Mouse (Mus musculus) heart, embryonic 14.5 days (tissue): Measurements from ENCODE around the gene Med9. TPM values are rescaled to one million over a fixed set of nuclear protein-coding genes. Genes with fewer than 3 reads are reported as not detected.
"Not testable (repeated sequence)": the region's sequence is repeated elsewhere in the genome, so short reads cannot be mapped to it uniquely, and the experiment has no call there.

Source experiments
- ATAC-seq: fragments of 200-750 bp; cut with Nextera tagmentation; 2 replicates; pipeline ENCODE4 v1.8.0; 2017; ENCODE audit warnings: low read depth, moderate TSS enrichment; ENCODE audit not compliant: insufficient number of reproducible peaks, insufficient read depth, low FRiP score
- H3K27ac ChIP-seq, 2 experiments: fragments of 200-500 bp in 1 of 2; fragments of 300-500 bp in 1 of 2; sonication (generic) in 1 of 2; replicated peaks in 1 of 2; 2 replicates each; pipeline ENCODE4 v1.5.1; 2012 to 2014; ENCODE audit warnings: low read depth in 2 of 2, low read length in 2 of 2, control low read depth in 1 of 2, mild to moderate bottlenecking in 1 of 2, mixed read lengths in 1 of 2; ENCODE audit not compliant: control insufficient read depth in 1 of 2, insufficient read depth in 1 of 2
- H3K27me3 ChIP-seq: fragments of 300-500 bp; sonication (generic); 2 replicates; pipeline ENCODE4 v1.6.1; 2014; ENCODE audit warnings: mild to moderate bottlenecking, low read length, control low read depth; ENCODE audit not compliant: control insufficient read depth, insufficient read depth
- H3K36me3 ChIP-seq: fragments of 300-500 bp; sonication (generic); 2 replicates; pipeline ENCODE4 v1.6.1; 2014; ENCODE audit warnings: mild to moderate bottlenecking, control low read depth, low read length, mixed read lengths; ENCODE audit not compliant: control insufficient read depth, insufficient read depth
- H3K4me1 ChIP-seq, 2 experiments: fragments of 200-500 bp in 1 of 2; fragments of 300-500 bp in 1 of 2; sonication (generic) in 1 of 2; 2 replicates each; pipeline ENCODE4 v1.6.1; 2012 to 2014; ENCODE audit warnings: low read length in 2 of 2, control low read depth in 1 of 2, mixed read lengths in 1 of 2; ENCODE audit not compliant: control insufficient read depth in 2 of 2, insufficient read depth in 2 of 2
- H3K4me2 ChIP-seq: fragments of 300-500 bp; sonication (generic); 2 replicates; pipeline ENCODE4 v1.6.1; 2014; ENCODE audit warnings: mild to moderate bottlenecking, low read length
- H3K4me3 ChIP-seq, 2 experiments: fragments of 200-500 bp in 1 of 2; fragments of 300-500 bp in 1 of 2; sonication (generic) in 1 of 2; 2 replicates each; pipeline ENCODE4 v1.5.1; 2012 to 2014; ENCODE audit warnings: low read length in 2 of 2, mild to moderate bottlenecking in 2 of 2, control low read depth in 1 of 2, low read depth in 1 of 2, moderate library complexity in 1 of 2; ENCODE audit not compliant: control insufficient read depth in 1 of 2, insufficient read depth in 1 of 2
- H3K9ac ChIP-seq: fragments of 300-500 bp; sonication (generic); 2 replicates; pipeline ENCODE4 v1.6.1; 2014; ENCODE audit warnings: mild to moderate bottlenecking, low read length
- H3K9me3 ChIP-seq: fragments of 300-500 bp; sonication (generic); 2 replicates; pipeline ENCODE4 v1.6.1; 2016; ENCODE audit warnings: low read length, control low read depth; ENCODE audit not compliant: control insufficient read depth
- WGBS: fragments of 180-500 bp; shearing (Covaris S2); extraction: QIAGEN DNeasy Blood & Tissue Kit; methylation state at CpG from one replicate; pipeline ENCODE4 v1.1.7; 2014; 5-methylcytosine and 5-hydroxymethylcytosine counted together
- polyA plus RNA-seq: library from polyadenylated mRNA; unstranded; fragments of >200 nt; fragmentation: Nextera tagmentation; extraction: Ambion mirVana; gene quantifications from 2 replicates; pipeline ENCODE4 v1.2.1, GENCODE M21; 2014

The Med9 gene
- polyA plus RNA-seq, 1 experiment from 2014 or later: 46.7 TPM

DNA sequence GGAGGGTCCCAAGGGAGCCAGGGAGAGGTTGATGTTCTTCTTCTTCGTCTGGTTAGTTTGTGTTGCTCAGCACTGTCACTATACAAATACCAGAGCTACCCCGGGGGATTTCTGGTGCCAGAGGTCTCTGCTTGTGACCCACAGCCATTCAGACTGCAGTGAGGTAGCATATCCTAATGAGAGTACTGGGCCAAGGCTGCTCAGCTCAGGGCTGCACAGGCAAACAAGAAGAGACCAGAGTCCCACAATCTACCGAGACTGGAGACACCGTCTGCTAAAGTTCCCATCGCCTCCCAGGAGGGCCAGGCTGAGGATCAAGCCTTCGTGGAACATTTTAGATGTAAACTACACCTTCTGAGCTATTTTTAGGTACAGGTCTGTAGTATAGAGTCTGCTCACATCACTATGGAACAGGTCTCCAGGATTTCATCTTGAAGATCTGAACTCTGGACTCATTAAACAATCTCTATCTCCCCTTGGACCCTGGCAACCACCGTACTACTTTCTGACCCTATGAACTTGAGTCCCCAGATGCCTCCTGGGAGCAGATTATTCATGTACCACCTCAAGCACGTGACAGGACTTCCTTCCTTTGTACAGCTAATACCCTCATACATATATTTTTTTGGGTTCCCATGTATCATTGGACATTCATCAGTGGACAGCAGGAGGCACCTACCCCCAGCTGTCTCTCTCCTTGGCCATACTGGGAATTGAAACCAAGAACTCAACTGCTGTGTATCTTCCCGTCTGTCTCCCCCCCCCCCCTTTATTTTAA lies 15.3 kb upstream of the Med9 start:
- Histone ChIP-seq H3K4me2 (no peak overlapping the region), H3K27me3 (no peaks in the 10 kb centered on the region), H3K4me3 (no peak overlapping the region), H3K9ac (no peak overlapping the region), H3K4me1 (peaks cover 8 to 10% of the 10 kb centered on the region in 2 experiments; a peak in 3 of 4 replicates), H3K9me3 (no peaks in the 10 kb centered on the region), H3K27ac (no peak overlapping the region), H3K36me3 (no peaks in the 10 kb centered on the region)
- 60% methylated on average over 9 of the region's 9 CpGs for WGBS
- no peak for ATAC-seq

DNA sequence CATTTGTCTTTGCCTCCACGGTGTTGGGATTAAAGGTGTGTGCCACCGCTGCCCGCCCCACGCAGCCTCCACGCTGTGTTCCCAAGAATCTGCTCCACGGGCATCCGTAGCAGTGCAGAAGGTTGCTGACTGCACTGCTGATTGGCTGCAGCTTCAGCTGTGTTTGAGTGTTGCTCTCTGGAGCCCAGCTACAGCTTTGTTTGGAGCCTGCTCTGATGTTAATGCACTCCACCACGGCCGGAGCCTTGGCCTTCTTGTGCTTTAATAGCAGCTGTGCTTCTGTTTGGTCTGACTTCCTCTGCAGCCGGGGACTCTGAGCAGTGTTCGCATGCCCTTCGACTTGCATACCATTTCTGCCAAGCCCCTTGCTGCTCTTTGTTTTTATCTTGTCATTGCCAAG lies 14.1 kb upstream of the Med9 start:
- Histone ChIP-seq H3K27ac (no peak overlapping the region), H3K9ac (no peak overlapping the region; the same call in 1 of the 2 replicates), H3K36me3 (no peaks in the 10 kb centered on the region), H3K9me3 (no peaks in the 10 kb centered on the region), H3K27me3 (no peaks in the 10 kb centered on the region), H3K4me3 (no peak overlapping the region), H3K4me2 (no peak overlapping the region), H3K4me1 (peaks cover 8 to 11% of the 10 kb centered on the region in 2 experiments; a peak in 3 of 4 replicates)
- no peak for ATAC-seq
- WGBS: 32% methylated on average over 12 of the region's 12 CpGs

DNA sequence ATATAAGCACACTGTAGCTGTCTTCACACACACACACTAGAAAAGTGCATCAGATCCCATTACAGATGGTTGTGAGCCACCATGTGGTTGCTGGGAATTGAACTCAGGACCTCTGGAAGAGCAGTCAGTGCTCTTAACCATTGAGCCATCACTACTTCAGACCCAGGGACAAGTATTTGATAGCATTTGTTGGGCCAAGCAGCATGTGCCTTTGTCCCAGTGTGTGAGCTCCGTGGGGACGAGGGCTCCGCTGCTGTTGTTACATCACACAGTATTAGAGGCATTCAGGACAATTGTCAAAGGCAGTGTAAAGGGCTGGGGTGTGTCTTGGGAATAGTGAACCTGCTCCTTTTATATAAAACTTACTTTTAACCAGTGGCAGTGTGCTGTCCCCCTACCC lies 11.0 kb upstream of the Med9 start:
- Histone ChIP-seq H3K9ac (no peak overlapping the region), H3K36me3 (no peaks in the 10 kb centered on the region), H3K4me3 (no peak overlapping the region), H3K9me3 (no peaks in the 10 kb centered on the region), H3K4me2 (no peak overlapping the region), H3K4me1 (peaks cover 11 to 12% of the 10 kb centered on the region in 2 experiments; a peak in 3 of 4 replicates), H3K27me3 (no peaks in the 10 kb centered on the region), H3K27ac (no peak overlapping the region)
- no peak for ATAC-seq
- 77% methylated on average over 3 of the region's 3 CpGs for WGBS

DNA sequence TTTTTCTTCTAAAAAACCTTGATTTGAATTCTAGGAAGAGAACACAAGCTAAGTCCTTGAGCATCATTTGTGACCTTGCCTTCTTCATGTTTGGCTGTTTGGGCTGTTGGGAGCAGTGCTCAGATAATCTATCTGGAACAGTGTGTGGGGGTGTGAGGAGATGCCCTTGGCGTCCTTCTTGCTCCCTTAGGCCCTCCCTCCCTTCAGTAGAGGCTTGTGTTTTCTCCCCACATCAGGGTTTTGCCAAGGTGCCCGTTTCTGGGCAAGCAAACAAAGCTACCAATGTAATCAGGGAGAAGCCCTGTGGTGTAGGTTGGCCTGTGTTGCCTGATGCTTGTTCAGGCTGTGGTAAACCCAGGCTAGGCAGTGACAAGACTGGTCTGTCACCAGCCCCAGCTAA lies 10.4 kb upstream of the Med9 start:
- H3K9ac ChIP-seq: no peak overlapping the region
- no peak for ATAC-seq
- 42% methylated on average over 2 of the region's 2 CpGs for WGBS
- peaks cover 12 to 15% of the 10 kb centered on the region in 2 experiments; a peak in 3 of 4 replicates for H3K4me1 ChIP-seq
- no peak overlapping the region for H3K27ac ChIP-seq
- H3K36me3 ChIP-seq: no peaks in the 10 kb centered on the region
- H3K4me3 ChIP-seq: no peak overlapping the region
- no peaks in the 10 kb centered on the region for H3K9me3 ChIP-seq
- no peak overlapping the region for H3K4me2 ChIP-seq
- H3K27me3 ChIP-seq: no peaks in the 10 kb centered on the region

DNA sequence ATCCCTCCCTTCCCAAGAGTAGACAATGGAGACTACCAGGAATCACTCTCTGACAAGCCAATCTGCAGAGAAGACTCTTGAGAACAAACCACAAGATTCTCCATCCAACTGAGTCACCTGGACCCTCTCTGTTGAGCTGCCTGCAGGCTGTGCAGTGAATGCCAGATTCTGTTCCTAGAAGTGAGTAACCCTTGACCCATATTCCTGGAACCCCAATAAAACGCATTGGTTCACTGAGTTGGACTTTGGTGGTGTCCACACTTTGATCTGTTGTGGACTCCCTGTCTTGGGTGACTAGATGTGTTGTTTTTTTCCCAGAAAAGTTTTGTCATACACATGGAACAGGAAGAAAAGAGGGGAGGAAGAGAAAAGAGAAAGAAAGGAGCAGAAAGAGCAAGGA lies 8.2 kb upstream of the Med9 start:
- no peak overlapping the region for H3K27ac ChIP-seq
- H3K9me3 ChIP-seq: no peaks in the 10 kb centered on the region
- WGBS: 78% methylated on average over 1 of the region's 1 CpGs
- no peak overlapping the region for H3K4me2 ChIP-seq
- H3K9ac ChIP-seq: no peak overlapping the region
- peaks cover 3 to 9% of the 10 kb centered on the region in 2 experiments; a peak in 2 of 4 replicates for H3K4me1 ChIP-seq
- no peak for ATAC-seq
- H3K4me3 ChIP-seq: no peak overlapping the region
- H3K36me3 ChIP-seq: no peaks in the 10 kb centered on the region
- no peaks in the 10 kb centered on the region for H3K27me3 ChIP-seq

DNA sequence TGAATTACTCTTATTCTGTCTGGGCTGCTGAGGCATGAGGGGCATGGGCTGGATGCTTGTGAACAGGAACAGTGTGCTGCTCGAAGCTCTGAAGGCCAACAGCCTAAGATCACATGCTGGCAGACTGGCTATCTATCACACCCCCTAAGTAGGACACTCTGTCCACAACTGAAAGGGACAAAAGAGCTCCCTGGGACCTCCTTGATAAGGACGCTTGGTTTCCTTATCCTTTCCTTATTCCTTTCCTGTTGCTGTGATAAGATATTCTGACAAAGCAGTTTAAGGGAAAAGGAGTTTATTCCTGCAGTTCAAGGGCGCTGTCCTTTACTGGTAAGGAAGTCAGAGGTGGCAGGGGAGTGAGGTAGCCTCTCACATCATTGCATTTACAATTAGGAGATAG lies 7.4 kb upstream of the Med9 start:
- no peak overlapping the region for H3K4me2 ChIP-seq
- no peaks in the 10 kb centered on the region for H3K9me3 ChIP-seq
- H3K36me3 ChIP-seq: no peaks in the 10 kb centered on the region
- ATAC-seq: no peak
- H3K27ac ChIP-seq: no peak overlapping the region
- peaks cover 3 to 9% of the 10 kb centered on the region in 2 experiments; a peak in 2 of 4 replicates for H3K4me1 ChIP-seq
- H3K27me3 ChIP-seq: no peaks in the 10 kb centered on the region
- H3K9ac ChIP-seq: no peak overlapping the region
- 29% methylated on average over 3 of the region's 3 CpGs for WGBS
- no peak overlapping the region for H3K4me3 ChIP-seq

DNA sequence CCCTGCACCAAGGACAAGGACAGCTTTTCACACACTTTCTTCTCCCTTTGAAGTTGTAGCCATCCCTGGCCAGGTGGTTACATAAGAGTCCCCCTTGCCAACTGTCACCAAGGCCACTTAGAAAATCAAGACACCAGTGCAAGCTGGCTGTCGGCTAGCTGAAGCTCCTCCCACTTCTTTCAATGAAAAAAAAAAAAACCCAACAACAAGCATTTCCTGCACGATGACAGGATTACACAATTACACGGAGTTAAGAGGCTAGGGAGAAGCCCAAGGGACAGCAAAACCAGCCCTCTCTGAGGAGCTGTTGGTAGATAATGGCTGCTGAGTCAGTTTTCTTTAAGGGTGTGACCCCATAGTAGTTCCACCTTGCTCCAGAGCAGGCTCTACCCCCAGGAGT lies 6.6 kb upstream of the Med9 start:
- no peak for ATAC-seq
- no peak overlapping the region for H3K9ac ChIP-seq
- H3K4me3 ChIP-seq: no peak overlapping the region
- WGBS: 9% methylated on average over 3 of the region's 3 CpGs
- no peaks in the 10 kb centered on the region for H3K9me3 ChIP-seq
- no peaks in the 10 kb centered on the region for H3K36me3 ChIP-seq
- no peak overlapping the region for H3K4me2 ChIP-seq
- no peaks in the 10 kb centered on the region for H3K27me3 ChIP-seq
- peaks cover 3 to 9% of the 10 kb centered on the region in 2 experiments; a peak in 2 of 4 replicates for H3K4me1 ChIP-seq
- no peak overlapping the region for H3K27ac ChIP-seq

DNA sequence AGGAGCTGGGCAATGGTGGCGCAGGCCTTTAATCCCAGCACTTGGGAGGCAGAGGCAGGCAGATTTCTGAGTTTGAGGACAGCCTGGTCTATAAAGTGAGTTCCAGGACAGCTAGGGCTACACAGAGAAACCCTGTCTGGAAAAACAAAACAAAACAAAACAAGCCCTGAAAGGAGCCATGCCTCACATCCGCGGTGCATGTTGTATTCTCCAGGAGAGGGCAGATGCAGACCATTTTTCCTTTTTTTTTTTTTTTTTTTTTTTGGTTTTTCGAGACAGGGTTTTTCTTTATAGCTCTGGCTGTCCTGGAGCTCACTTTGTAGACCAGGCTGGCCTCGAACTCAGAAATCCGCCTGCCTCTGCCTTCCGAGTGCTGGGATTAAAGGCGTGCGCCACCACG lies 3.2 kb upstream of the Med9 start:
- not testable (repeated sequence) for H3K9ac ChIP-seq

More for the DNA sequence above, 3.2 kb upstream of the Med9 start:
- H3K4me2 ChIP-seq, H3K36me3 ChIP-seq, ATAC-seq, H3K27me3 ChIP-seq, H3K4me3 ChIP-seq, H3K27ac ChIP-seq, H3K9me3 ChIP-seq: not testable (repeated sequence)
- 84% methylated on average over 10 of the region's 10 CpGs for WGBS
- H3K4me1 ChIP-seq: peaks cover 5 to 14% of the 10 kb centered on the region in 2 experiments
